Mouse (Mus musculus) left cerebral cortex, adult 2 months (tissue): Measurements from ENCODE around the gene 1700013H16Rik. TPM values are rescaled to one million over a fixed set of nuclear protein-coding genes. Genes with fewer than 3 reads are reported as not detected.

Source experiments
- DNase-seq, 2 experiments: peaks; one replicate each; pipeline ENCODE4 v3.0.0; 2021 to 2022; ENCODE audit warnings: low spot score in 2 of 2, mixed read lengths in 1 of 2; ENCODE audit errors: extremely low spot score in 1 of 2
- H3K27ac ChIP-seq: fragments of 200-600 bp; 2 replicates; pipeline ENCODE4 v1.8.1; 2022
- H3K4me3 ChIP-seq: fragments of 200-600 bp; 2 replicates; pipeline ENCODE4 v1.8.1; 2022
- CTCF ChIP-seq: fragments of 200-600 bp; IDR thresholded peaks from 2 replicates; pipeline ENCODE4 v1.8.1; 2022; ENCODE audit warnings: antibody characterized with exemption, mild to moderate bottlenecking, moderate library complexity
- intact Hi-C: fragments of 180-260 bp; cut with DNase I; formaldehyde crosslinking; loops from one replicate; pipeline ENCODE4 v1.15.1; 2025
- total RNA-seq, 2 experiments: library from RNA; stranded (reverse); gene quantifications; 2 replicates each; pipeline ENCODE4 v1.2.3; 2021

The 1700013H16Rik gene
- total RNA-seq, 2 experiments from 2014 or later: not detected

DNA sequence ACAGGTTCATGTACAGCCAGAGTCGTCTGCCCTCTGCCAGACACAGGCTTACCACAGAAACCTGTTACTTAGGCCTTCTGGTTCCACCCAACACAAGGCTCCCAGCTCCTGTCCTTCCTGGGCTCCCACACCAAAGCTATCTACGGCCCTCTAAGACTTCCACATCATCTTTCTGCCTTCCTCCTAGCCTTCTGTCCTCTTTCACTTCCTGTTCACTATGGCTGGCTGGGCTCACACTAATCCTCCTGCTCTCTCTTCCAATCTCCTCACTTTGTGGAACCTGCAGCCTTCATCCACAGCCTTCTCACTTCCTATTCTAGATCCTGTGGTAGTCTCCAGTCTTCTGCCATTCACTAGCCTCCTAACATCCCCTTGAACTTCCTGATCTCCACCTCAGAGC lies 64.5 kb downstream of the 1700013H16Rik start:
- intact Hi-C loops: no loop called here
- Histone ChIP-seq H3K4me3 (no peak overlapping the region), H3K27ac (no peak overlapping the region)
- TF ChIP-seq CTCF: no peak
- no peak for DNase-seq

Other genes starting within 250 kb of the 1700013H16Rik start
- gene Rtl8c, start 149.8 kb downstream of the 1700013H16Rik start, total RNA-seq: 100 to 1,000 TPM; 251 to 262 TPM
- gene Gm14597, start 148.9 kb downstream of the 1700013H16Rik start, total RNA-seq: not detected
- gene Rtl8a, start 114.1 kb downstream of the 1700013H16Rik start, total RNA-seq: 100 to 1,000 TPM; 259 to 384 TPM
- 100 to 1,000 TPM; 242 to 268 TPM for gene Rtl8b, start 87.4 kb downstream of the 1700013H16Rik start, total RNA-seq
- under 1 TPM in 1 of 2 experiments, not detected in 1; 0.25 TPM for gene 4930502E18Rik, start 33.0 kb downstream of the 1700013H16Rik start, total RNA-seq
- gene Zfp36l3, start 18.6 kb upstream of the 1700013H16Rik start, total RNA-seq: not detected
- gene Xlr, start 39.9 kb upstream of the 1700013H16Rik start, total RNA-seq: 1 to 10 TPM; 1.2 TPM